Mouse (Mus musculus) lung, postnatal 0 days (tissue): ENCODE results near the gene Gm20388.

ENCODE experiments used
- CTCF ChIP-seq: IDR thresholded peaks from 2 replicates; pipeline ENCODE4 v1.5.1; 2016; ENCODE audit warnings: antibody characterized with exemption, mild to moderate bottlenecking
- EP300 ChIP-seq: IDR thresholded peaks from 2 replicates; pipeline ENCODE4 v1.6.1; 2016; ENCODE audit warnings: antibody characterized with exemption, mild to moderate bottlenecking, control low read depth

DNA sequence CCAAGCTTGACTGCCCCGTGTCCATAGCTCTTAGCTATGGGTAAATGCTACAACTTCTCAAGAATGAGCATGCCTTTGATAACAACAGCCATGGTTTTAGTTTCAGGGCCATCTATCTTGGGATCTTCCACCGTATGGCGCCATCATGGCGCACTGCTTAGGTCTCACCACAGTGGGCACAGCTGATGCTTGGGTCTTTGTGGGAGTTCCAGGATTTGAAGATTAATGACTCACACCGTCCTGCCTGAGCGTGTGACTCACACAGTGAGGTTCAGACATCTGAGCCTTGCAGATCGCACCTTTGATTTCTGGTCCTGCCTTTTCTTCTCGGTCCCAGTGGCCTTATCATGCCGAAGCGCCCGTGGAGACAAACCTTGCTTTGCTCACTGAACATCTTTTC is 4360.3 kb downstream of the Gm20388 start:
- TF ChIP-seq CTCF (no peak), EP300 (no peak)
